Mouse (Mus musculus) left cerebral cortex, postnatal 36 days (tissue): Measurements from ENCODE around the gene Tspan14. TPM values are rescaled to one million over a fixed set of nuclear protein-coding genes. Genes with fewer than 3 reads are reported as not detected.
A peak's percentile ranks its signal among the peaks of the same experiment; 100 is the strongest.

Source experiments
- DNase-seq, 2 experiments: peaks; one replicate each; pipeline ENCODE4 v3.0.0; 2021 to 2022; ENCODE audit warnings: low spot score in 2 of 2, mixed read lengths in 1 of 2
- intact Hi-C: fragments of 180-260 bp; cut with DNase I; formaldehyde crosslinking; loops from one replicate; pipeline ENCODE4 v1.15.1; 2025
- total RNA-seq, 2 experiments: library from RNA; stranded (reverse); gene quantifications; 2 replicates each; pipeline ENCODE4 v1.2.3; 2021

The Tspan14 gene
- total RNA-seq, 2 experiments from 2014 or later: 54.2 to 56.6 TPM

GRCm38 (mm10) chr14:40931115-40931829 lies 35.3 kb downstream of the Tspan14 start:
- intact Hi-C loops: no loop called here
- no peak for DNase-seq

- intact Hi-C loops: no loop called here
- no peak for DNase-seq
These were observed 36.7 kb downstream of the Tspan14 start for GRCm38 (mm10) chr14:40929943-40930342.

- intact Hi-C loops: no loop called here
These were observed 37.7 kb downstream of the Tspan14 start for GRCm38 (mm10) chr14:40928897-40929296.

GRCm38 (mm10) chr14:40927041-40927440 lies 39.6 kb downstream of the Tspan14 start:
- DNase-seq: no peak
- intact Hi-C loops: no loop called here

More at GRCm38 (mm10) chr14:40928897-40929296, 37.7 kb downstream of the Tspan14 start:
- no peak for DNase-seq

- no peak for DNase-seq
- intact Hi-C loops: no loop called here
These were observed 42.1 kb downstream of the Tspan14 start for GRCm38 (mm10) chr14:40924378-40925113.

GRCm38 (mm10) chr14:40921241-40921640 lies 45.4 kb downstream of the Tspan14 start:
- intact Hi-C loops: no loop called here
- no peak for DNase-seq

- intact Hi-C loops: no loop called here
- DNase-seq: no peak
These were observed 47.1 kb downstream of the Tspan14 start for GRCm38 (mm10) chr14:40919521-40919920.

- DNase-seq: no peak
- intact Hi-C loops: no loop called here
These were observed 48.1 kb downstream of the Tspan14 start for GRCm38 (mm10) chr14:40918477-40918876.

GRCm38 (mm10) chr14:40917632-40918031 lies 49.0 kb downstream of the Tspan14 start:
- peak; percentile 81 to 86 for DNase-seq
- intact Hi-C loops: loop anchor here (1.0 to 2.0 kb wide), 2 partner anchors 58 to 115 kb away; no protein-coding TSS in a partner anchor

GRCm38 (mm10) chr14:40916667-40917066 lies 49.9 kb downstream of the Tspan14 start:
- intact Hi-C loops: loop anchor here (1.0 to 2.0 kb wide), 2 partner anchors 59 to 116 kb away; no protein-coding TSS in a partner anchor
- DNase-seq: no peak

GRCm38 (mm10) chr14:40915838-40916237 lies 50.8 kb downstream of the Tspan14 start:
- no peak for DNase-seq
- intact Hi-C loops: loop anchor here (2.0 kb wide), 1 partner anchor 117 kb away; no protein-coding TSS in a partner anchor

- intact Hi-C loops: no loop called here
- DNase-seq: no peak
These were observed 51.9 kb downstream of the Tspan14 start for GRCm38 (mm10) chr14:40914701-40915100.

GRCm38 (mm10) chr14:40913709-40914108 lies 52.9 kb downstream of the Tspan14 start:
- DNase-seq: no peak
- intact Hi-C loops: no loop called here

GRCm38 (mm10) chr14:40911529-40911928 lies 55.1 kb downstream of the Tspan14 start:
- intact Hi-C loops: no loop called here

GRCm38 (mm10) chr14:40908763-40909162 lies 57.8 kb downstream of the Tspan14 start:
- no peak for DNase-seq
- intact Hi-C loops: no loop called here

More at GRCm38 (mm10) chr14:40911529-40911928, 55.1 kb downstream of the Tspan14 start:
- no peak for DNase-seq

GRCm38 (mm10) chr14:40906770-40907169 lies 59.8 kb downstream of the Tspan14 start:
- intact Hi-C loops: no loop called here
- DNase-seq: no peak

- intact Hi-C loops: no loop called here
- DNase-seq: no peak
These were observed 60.8 kb downstream of the Tspan14 start for GRCm38 (mm10) chr14:40905813-40906212.

- intact Hi-C loops: no loop called here
- DNase-seq: no peak
These were observed 64.1 kb downstream of the Tspan14 start for GRCm38 (mm10) chr14:40902307-40903055.

- DNase-seq: no peak
- intact Hi-C loops: no loop called here
These were observed 66.3 kb downstream of the Tspan14 start for GRCm38 (mm10) chr14:40900267-40900666.

- intact Hi-C loops: loop anchor here (10.0 kb wide), 1 partner anchor 1363 kb away; no protein-coding TSS in a partner anchor
- no peak for DNase-seq
These were observed 68.7 kb downstream of the Tspan14 start for GRCm38 (mm10) chr14:40897916-40898315.
